ENCODE assay signal across 10 mouse cellular contexts in genomic region chr6:31549361-31550051, GRCm38 (mm10). TPM values are rescaled to one million over a fixed set of nuclear protein-coding genes. Genes with fewer than 3 reads are reported as not detected.
DNase-seq lines count a peak whose midpoint lies in the region; ATAC-seq lines count a peak whose summit lies in the region.
"Had no signal": no experiment of that assay in that cellular context is flagged by ENCODE, and none has a peak within 500 bp of the region (broad histone marks: within the 10 kb centered on the region; RNA-seq: fewer than 3 reads in every experiment).

No protein-coding gene starts in this region.

- no peak overlapping the region for H3K4me3 ChIP-seq in liver, embryonic 12.5 days
- H3K4me3 ChIP-seq in forebrain, embryonic 16.5 days (replicated peaks; ENCODE audit: low read length): no peak overlapping the region
- no peak overlapping the region for H3K4me3 ChIP-seq in hindbrain, embryonic 16.5 days (ENCODE audit: low read length)
- H3K4me3 ChIP-seq: embryonic facial prominence, embryonic 13.5 days; liver, embryonic 15.5 days had no signal

- no peaks in the 10 kb centered on the region for H3K9me3 ChIP-seq in liver, embryonic 12.5 days (replicated peaks)
- H3K9me3 ChIP-seq in forebrain, embryonic 16.5 days (ENCODE audit: control insufficient read depth, low read length): no peaks in the 10 kb centered on the region
- H3K9me3 ChIP-seq in hindbrain, embryonic 16.5 days (ENCODE audit: control insufficient read depth, low read length): no peaks in the 10 kb centered on the region
- H3K9me3 ChIP-seq: embryonic facial prominence, embryonic 13.5 days; liver, embryonic 15.5 days had no signal

- DNase-seq in liver: no peak
- DNase-seq in lung, postnatal 36 days: peak; percentile 83
- DNase-seq in right cerebral cortex, postnatal 36 days (ENCODE audit: low spot score in 2 of 2): no peak
- no peak for DNase-seq in cerebellum, adult 9-10 months

- H3K4me2 ChIP-seq in liver, embryonic 12.5 days: no peak overlapping the region
- no peak overlapping the region for H3K4me2 ChIP-seq in forebrain, embryonic 16.5 days (ENCODE audit: low read length)
- H3K4me2 ChIP-seq in hindbrain, embryonic 16.5 days (ENCODE audit: low read length): no peak overlapping the region
- H3K4me2 ChIP-seq: embryonic facial prominence, embryonic 13.5 days; liver, embryonic 15.5 days had no signal

- H3K27ac ChIP-seq in liver, embryonic 12.5 days: peak overlapping the region; percentile 36; the same call in 1 of the 2 replicates
- H3K27ac ChIP-seq in forebrain, embryonic 16.5 days (ENCODE audit: low read length): no peak overlapping the region
- H3K27ac ChIP-seq in hindbrain, embryonic 16.5 days (ENCODE audit: low read depth, low read length): no peak overlapping the region; the same call in 1 of the 2 replicates
- H3K27ac ChIP-seq: embryonic facial prominence, embryonic 13.5 days; liver, embryonic 15.5 days had no signal

- ATAC-seq in liver, embryonic 12.5 days: no peak
- ATAC-seq in forebrain, embryonic 16.5 days: peak; percentile 63
- ATAC-seq in hindbrain, embryonic 16.5 days: peak; percentile 85
- no peak for ATAC-seq in monocyte, adult 5-6 weeks (replicated peaks; ENCODE audit: insufficient number of reproducible peaks, low FRiP score, low TSS enrichment, poor library complexity, severe bottlenecking)

- H3K27me3 ChIP-seq in liver, embryonic 12.5 days (replicated peaks): no peaks in the 10 kb centered on the region
- no peaks in the 10 kb centered on the region for H3K27me3 ChIP-seq in forebrain, embryonic 16.5 days (replicated peaks; ENCODE audit: control insufficient read depth, insufficient read depth, low read length)
- H3K27me3 ChIP-seq in hindbrain, embryonic 16.5 days (replicated peaks; ENCODE audit: control insufficient read depth, insufficient read depth, low read length): no peaks in the 10 kb centered on the region
- H3K27me3 ChIP-seq: embryonic facial prominence, embryonic 13.5 days; liver, embryonic 15.5 days had no signal

- 68% methylated on average over 5 of the region's 5 CpGs for WGBS in liver, embryonic 12.5 days (ENCODE audit: insufficient replicate concordance)
- WGBS in forebrain, embryonic 16.5 days: 41% methylated on average over 5 of the region's 5 CpGs
- WGBS in hindbrain, embryonic 16.5 days: 48% methylated on average over 5 of the region's 5 CpGs

- peaks cover 33% of the 10 kb centered on the region for H3K36me3 ChIP-seq in liver, embryonic 12.5 days
- H3K36me3 ChIP-seq in forebrain, embryonic 16.5 days (ENCODE audit: control insufficient read depth, insufficient read depth): no peaks in the 10 kb centered on the region
- H3K36me3 ChIP-seq in hindbrain, embryonic 16.5 days (ENCODE audit: control insufficient read depth, insufficient read depth, low read length): no peaks in the 10 kb centered on the region
- H3K36me3 ChIP-seq: embryonic facial prominence, embryonic 13.5 days; liver, embryonic 15.5 days had no signal

- peaks cover 57% of the 10 kb centered on the region for H3K4me1 ChIP-seq in liver, embryonic 12.5 days
- H3K4me1 ChIP-seq in forebrain, embryonic 16.5 days (replicated peaks; ENCODE audit: control insufficient read depth, insufficient read depth, low read length): peaks cover 11% of the 10 kb centered on the region
- peaks cover 15% of the 10 kb centered on the region for H3K4me1 ChIP-seq in hindbrain, embryonic 16.5 days (ENCODE audit: control insufficient read depth, insufficient read depth, low read depth, low read length)

- H3K9ac ChIP-seq in liver, embryonic 12.5 days: no peak overlapping the region
- no peak overlapping the region for H3K9ac ChIP-seq in forebrain, embryonic 16.5 days (replicated peaks; ENCODE audit: low read depth, low read length)
- no peak overlapping the region; the same call in 1 of the 2 replicates for H3K9ac ChIP-seq in hindbrain, embryonic 16.5 days (ENCODE audit: low read depth, low read length)
- H3K9ac ChIP-seq: embryonic facial prominence, embryonic 13.5 days; liver, embryonic 15.5 days had no signal

RNA-seq across cellular contexts. Expression of gene Podxl, which starts 14.3 kb away (rescaled TPM):
- 23.0 and 24.5 TPM in 2 replicates for polyA plus RNA-seq in liver, embryonic 12.5 days (2016; fragmentation: Nextera tagmentation; extraction: Ambion mirVana)
- polyA plus RNA-seq in forebrain, embryonic 16.5 days (2015; fragmentation: Nextera tagmentation; extraction: Ambion mirVana): 11.4 and 12.5 TPM in 2 replicates
- polyA plus RNA-seq in hindbrain, embryonic 16.5 days (2015; fragmentation: Nextera tagmentation; extraction: Ambion mirVana): 8.3 and 11.3 TPM in 2 replicates
- total RNA-seq in monocyte, adult 5-6 weeks (2017): 0.10 to 2.1 TPM (median 0.11 TPM) in 3 replicates

Comparison
In these comparisons a context has a peak if more than half of its experiments do, and no peak if none do; other contexts are left out.
1. ATAC-seq: peak in forebrain, embryonic 16.5 days (single experiment) and hindbrain, embryonic 16.5 days (single experiment); none in liver, embryonic 12.5 days (single experiment) and monocyte, adult 5-6 weeks (single experiment).